Mouse (Mus musculus): Measurements from ENCODE around the gene Timeless.
"Not testable (repeated sequence)": the region's sequence is repeated elsewhere in the genome, so short reads cannot be mapped to it uniquely, and the experiment has no call there.

Gene Timeless

DNA sequence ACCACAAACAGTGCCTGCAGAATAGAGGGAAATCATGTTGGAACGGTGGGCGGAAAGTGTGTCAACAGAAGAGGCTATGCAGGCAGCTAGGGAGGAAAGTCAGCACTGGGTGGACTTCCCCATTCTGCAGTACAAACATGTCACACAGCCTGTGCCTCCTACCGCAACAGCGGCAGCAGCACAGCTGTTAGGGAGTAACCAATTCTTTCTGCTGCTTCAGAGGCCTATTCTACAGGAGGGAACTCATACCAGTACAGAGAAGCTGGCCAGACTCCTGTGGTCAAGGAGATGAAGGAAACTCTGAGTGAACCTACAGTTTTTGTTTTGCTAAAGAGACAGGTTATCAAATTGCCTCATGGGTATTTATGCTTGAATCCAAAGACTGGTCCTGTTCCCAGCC is 27.1 kb downstream of the Timeless start:
- no peak for DNase-seq

DNA sequence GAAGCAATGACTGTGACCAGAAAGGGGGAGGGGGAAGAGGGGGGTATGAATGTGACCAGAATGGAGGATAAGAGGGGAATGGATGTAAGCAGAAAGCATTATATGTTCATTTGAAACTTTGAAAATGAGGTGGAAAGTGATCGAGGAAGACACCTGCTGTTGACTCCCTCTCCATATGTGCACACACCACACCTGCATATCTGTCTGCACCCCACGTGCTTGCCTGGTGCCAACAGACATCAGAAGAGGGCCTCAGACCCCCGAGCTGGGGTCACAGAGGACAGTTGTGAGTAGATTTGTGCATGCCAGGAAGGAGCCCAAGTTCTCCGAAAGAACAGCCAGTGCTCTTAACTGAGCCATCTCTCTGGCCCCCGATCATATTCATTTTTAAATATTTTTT is 28.1 kb downstream of the Timeless start:
- no peak for DNase-seq

DNA sequence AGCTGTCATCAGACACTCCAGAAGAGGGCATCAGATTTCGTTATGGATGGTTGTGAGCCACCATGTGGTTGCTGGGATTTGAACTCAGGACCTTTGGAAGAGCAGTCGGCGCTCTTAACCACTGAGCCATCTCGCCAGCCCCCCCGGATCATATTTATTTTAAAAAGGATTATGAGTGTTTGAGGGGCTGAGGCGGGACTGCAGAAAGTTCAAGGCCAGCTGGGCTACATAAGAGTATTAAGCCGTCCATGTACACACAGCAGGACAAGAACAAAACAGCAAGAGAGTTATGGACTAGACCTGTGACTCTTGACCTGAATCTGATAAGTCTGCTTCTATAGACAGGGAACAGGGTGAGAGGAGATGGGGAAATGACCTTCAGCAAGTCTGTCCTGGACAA is 28.5 kb downstream of the Timeless start:
- not testable (repeated sequence) for DNase-seq

GRCm38 (mm10) chr10:128262300-128262699 is 30.4 kb downstream of the Timeless start:
- no peak for DNase-seq

DNA sequence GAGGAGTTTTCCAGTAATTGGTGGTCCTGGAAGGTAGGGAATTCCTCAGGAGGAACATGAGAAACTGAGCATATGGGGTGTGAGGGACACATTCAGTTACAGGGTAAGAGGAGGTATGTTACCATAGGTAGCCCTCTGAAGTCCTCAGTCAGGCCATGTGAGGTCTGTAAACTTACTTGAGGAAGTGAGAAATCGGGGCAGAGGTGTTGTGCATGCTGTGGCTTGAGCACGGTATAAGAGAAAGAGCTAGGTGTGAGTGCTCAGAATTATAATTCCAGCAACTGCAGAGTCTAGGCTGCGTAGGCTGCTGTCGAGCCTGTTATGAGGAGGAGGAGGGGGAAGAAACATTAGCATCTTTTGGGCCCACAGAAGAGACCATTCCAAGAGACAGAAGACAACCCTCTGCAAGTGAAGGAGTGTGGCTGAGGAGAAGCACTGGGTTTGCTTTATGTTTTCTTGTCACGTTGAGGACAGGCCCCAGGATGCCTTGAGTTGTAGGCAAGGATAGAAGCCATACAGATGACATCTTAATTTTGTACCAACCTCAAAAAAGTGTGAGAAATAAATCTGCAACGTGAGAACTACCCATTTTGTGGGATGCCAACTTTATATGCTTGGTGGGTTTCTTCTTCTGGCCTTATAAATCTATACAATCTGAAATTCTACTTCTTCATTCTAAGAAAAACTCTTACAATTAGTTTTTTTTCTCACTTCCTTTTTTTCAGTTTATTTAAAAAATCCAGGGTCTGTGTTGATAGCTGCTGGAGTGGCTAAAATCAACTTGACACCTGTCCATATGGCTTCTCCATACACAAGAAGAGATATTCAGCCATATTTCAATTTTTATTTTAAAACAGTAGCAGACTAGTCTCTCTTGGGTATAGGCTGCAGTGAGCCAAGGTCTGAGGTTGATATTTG is 31.8 kb downstream of the Timeless start:
- no peak for DNase-seq

DNA sequence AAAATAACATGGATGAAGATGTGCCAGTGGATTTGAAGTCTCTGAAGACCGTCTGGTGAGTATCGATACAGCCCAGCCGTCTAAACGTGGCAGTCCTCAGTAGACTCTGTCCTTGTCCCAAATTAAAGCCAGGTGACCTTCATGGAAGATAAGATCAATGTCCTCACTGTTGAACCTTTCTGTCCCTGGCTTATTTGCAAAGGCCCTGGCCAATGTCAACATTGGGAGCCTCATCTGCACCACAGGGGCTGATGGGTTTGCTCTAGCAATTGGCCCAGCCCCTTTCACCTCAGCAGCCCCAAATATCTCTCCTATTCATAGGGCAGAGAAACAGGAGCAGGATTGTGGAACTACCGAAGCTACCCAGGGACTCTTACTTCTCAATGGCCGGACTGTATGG is 36.5 kb downstream of the Timeless start, which contains the start of gene Apof:
Gene Apof (plus strand): TSS at position 301 of the 400 bp plus-strand sequence.
- no peak for DNase-seq

GRCm38 (mm10) chr10:128269206-128269910 is 37.5 kb downstream of the Timeless start:
- DNase-seq = no peak

DNA sequence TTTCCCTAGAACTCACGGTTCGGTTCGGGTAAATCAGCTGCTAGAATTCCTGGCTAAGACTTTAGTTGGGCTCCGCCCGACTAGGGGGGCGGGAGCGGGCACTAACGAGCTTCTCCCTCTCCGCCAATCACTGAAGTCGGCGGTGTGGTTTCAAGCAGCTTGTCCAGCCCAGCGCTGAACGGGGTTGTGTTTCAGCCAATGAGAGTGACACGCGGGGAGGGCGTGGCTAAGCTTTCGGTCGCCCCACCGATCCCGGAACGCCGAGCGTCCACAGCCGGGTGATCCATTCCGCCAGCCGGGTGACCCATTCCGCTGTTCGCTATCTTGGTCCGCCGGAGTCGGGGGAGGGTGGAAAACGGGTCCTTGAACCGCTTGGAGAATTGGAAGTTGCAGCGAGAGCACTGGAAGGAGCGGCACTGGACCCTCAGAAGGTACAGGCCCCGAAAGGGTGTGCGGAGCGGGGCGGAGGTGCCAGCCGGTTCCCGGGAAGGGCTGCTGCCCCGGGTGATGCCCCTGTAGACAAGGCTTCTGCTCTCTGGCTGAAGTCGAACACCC is 38.5 kb downstream of the Timeless start, which contains the start of gene Stat2:
Gene Stat2 (plus strand): TSS at position 273 of the 555 bp plus-strand sequence.
- peak; percentile 97 to 99 for DNase-seq

GRCm38 (mm10) chr10:128270866-128271265 is 39.0 kb downstream of the Timeless start:
- no peak for DNase-seq

DNA sequence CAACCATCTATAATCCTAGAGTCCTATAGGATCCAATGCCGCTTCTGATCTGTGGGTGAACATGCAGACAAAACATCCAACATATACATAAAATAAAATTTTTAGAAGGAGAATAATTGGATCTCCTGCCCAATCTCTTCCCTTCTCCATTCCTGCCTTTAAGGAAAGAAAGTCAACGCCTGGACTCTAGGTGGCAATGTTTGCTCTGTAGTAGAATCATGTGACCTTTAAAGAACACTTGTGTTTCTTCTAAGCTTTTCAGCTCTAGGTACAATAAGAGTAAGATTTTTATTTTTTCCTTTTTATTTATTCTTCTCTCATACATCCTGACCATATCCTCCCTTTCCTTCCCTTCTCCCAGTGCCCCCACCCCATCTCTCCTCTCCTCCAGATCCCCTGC is 40.0 kb downstream of the Timeless start:
- no peak for DNase-seq

DNA sequence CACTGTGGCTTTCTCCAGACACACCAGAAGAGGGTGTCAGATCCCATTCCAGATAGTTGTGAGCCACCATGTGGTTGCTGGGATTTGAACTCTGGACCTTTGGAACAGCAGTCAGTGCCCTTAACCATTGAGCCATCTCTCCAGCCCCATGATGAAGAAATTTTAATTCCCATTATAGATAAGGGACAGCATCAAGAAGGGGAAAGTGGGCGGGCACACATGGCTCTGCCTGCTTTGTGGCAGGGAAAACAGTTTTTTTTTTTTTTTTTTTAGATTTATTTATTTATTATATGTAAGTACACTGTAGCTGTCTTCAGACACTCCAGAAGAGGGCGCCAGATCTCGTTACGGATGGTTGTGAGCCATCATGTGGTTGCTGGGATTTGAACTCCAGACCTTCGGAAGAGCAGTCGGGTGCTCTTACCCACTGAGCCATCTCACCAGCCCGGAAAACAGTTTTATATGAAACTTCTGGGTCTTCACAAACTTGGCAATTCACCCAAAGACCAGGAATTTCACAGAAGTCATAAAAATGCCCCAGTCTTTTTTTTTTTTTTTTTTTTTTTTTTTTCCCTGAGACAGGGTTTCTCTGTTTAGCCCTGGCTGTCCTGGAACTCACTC is 41.1 kb downstream of the Timeless start:
- DNase-seq = not testable (repeated sequence)

GRCm38 (mm10) chr10:128275374-128275773 is 43.5 kb downstream of the Timeless start:
- not testable (repeated sequence) for DNase-seq

DNA sequence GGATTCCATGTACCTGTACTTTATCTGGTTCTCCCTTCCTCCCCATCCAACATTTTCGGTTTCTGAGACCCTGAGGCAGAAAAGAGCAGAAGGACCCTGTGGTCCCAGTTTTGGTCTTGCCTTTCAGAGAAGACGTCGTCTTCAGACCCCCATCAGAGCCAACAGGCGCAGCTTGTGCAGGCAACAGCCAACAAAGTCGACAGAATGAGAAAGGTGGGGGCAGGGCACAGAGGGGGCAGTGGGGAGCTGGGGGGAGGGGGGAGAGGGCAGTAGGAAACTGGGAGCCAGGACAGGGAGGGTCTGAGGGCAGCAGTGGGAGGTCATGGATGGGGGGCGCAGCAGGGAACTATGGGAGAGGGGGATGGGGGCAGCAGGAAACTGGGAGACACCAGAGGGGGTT is 46.3 kb downstream of the Timeless start:
- DNase-seq = no peak

DNA sequence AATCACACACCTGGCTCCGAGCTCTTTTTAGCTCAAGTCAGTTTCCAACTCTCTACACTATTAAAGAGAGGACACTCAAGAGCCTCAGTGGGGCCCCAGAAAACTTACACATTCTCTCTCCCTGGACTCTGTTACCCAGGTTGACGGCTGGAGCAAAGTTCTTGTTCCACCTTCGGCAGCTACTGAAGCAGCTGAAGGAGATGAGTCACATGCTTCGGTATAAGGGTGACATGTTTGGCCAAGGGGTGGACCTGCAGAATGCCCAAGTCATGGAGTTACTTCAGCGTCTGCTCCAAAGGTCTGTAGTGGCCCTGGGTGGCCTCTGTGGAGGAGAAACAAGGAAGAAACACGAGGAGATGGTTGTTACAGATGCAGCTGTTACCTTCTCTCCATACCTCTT is 49.1 kb downstream of the Timeless start:
- DNase-seq = peak in 1 of 2 experiments; percentile 20

GRCm38 (mm10) chr10:128281682-128282081 is 49.8 kb downstream of the Timeless start:
- no peak for DNase-seq

GRCm38 (mm10) chr10:128282886-128283450 is 51.1 kb downstream of the Timeless start:
- no peak for DNase-seq

DNA sequence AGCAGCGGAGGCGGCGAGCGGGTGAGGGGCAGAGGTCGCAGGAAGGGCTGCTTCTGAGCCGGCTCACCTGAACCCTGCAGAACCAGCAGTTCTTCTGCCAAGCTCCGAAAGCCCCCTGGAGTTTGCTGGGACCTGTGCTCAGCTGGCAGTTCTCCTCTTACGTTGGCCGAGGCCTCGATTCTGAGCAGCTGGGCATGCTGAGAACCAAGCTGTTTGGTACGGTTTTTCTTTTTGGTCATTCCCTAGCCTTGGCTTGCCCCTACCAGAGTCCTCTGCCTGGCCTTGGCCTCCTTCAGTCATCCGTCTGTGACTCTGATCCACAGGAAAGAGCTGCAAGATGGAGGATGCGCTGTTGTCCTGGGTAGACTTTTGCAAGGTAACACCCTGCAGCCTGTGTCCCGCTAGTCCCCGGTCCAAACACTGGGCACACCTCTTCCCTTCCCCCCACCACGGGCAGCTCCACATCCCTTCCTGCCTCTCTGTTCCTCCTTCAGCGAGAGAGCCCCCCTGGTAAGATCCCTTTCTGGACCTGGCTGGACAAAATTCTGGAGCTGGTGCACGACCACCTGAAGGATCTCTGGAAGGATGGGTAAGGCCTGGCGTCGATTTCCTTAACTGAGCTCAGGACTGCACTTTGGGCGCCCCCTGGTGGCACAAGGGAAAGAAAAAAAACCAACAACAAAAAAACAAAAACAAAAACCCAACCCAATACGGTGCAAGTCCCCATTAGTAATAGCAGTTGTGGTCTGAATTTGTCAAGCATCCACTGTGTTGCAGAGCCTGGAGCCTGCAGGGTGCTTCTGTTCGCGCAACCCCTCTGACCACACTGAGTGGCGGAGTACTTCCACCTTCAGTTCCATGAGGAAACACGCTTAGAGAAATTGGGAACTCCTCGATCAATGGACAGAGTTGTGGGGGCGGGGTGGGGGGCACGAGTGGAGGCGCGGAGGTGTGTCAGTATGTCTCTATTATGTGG is 52.0 kb downstream of the Timeless start:
- peak; percentile 84 to 86 for DNase-seq

DNA sequence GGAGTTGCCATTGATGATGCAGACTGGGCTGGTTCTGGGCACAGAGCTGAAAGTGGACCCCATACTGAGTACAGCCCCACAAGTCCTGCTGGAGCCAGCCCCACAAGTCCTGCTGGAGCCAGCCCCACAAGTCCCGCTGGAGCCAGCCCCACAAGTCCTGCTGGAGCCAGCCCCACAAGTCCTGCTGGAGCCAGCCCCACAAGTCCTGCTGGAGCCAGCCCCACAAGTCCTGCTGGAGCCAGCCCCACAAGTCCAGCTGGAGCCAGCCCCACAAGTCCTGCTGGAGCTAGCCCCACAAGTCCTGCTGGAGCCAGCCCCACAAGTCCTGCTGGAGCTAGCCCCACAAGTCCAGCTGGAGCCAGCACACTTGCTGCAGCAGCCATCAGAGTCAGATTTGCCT is 58.7 kb downstream of the Timeless start:
- not testable (repeated sequence) for DNase-seq

DNA sequence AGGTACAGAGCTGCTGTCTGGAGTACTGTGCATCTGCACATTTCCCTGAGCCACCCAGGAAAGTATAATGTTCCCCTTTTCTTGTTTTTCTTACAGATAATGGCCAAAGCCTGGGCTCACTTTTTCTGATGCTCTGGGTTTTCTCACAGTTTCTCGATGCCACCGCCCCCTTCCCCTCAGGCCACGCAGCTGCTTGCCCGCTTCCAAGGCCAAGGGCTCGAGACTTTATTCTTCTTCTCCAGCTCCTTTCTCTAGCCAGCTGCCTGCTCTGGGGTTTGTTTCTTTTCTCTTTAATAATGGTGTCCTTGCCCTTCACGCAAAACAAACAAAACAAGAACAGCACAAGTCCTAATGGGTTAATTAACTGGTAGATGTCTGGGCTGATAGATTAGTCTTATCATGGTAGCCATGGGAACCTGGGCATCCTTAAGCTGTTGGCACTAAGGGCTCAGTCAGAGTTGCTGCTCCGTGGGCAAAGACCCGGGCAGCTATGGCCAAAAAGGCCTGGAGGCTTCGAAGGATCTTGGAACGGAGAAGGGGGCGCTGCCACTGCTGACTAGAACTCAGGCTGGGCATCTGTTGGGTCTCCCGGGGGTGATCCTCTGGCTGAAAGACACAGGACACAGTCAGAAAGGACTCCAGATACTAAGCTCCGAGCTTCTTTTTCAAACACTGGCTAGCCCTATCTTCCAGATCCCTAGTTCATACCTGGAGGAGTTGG is 64.7 kb downstream of the Timeless start:
- DNase-seq = no peak

DNA sequence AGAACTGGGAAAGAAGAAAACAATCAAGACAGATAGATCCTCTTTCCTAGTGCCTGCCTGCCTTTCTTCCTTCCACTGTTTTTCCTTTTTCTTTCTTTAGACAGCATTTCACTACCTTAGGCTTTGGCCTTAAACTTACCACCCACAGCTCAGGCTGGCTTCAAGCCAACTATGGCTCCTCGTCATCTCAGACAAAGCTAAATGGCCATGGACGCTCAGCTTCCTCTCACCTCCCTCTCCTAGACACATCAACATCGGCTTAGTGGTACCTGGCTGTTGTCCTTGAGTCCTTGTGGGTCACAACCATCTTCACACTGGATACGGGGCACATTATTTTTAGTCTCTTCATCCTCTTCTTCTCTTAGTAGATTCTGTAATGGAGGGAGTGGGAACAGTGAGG is 65.4 kb downstream of the Timeless start:
- DNase-seq = peak in 1 of 2 experiments; percentile 21

DNA sequence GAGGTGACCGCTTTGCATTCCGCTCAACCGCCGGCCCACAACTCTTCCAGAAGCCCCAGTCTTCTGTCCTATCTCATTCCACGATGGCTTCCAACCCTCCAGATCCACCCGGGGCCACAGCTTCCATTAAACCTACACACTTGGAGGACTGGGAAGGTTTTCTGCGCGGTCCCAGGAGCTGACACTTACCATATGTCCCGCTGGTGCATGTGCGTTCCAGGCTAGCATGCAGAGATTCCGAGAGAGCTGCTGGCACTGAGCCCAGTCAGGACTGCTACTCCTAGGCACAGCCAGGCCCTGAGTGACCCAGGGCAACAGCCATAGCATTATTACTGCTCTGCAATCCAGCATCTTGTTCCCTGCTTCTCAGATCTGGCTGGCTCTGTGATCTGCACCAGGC is 65.8 kb downstream of the Timeless start:
- DNase-seq = peak; percentile 63 to 68
